Mouse (Mus musculus) forebrain, embryonic 14.5 days (tissue): ENCODE results near the gene Josd2. TPM values are rescaled to one million over a fixed set of nuclear protein-coding genes. Genes with fewer than 3 reads are reported as not detected.

Source experiments
- ATAC-seq: fragments of 200-750 bp; cut with Nextera tagmentation; 2 replicates; pipeline ENCODE4 v1.8.0; 2017; ENCODE audit warnings: mild to moderate bottlenecking, moderate library complexity
- DNase-seq: peaks from one replicate; pipeline ENCODE4 v3.0.0-alpha.2; 2015; ENCODE audit warnings: low spot score
- H3K27ac ChIP-seq: fragments of 300-500 bp; sonication (generic); 2 replicates; pipeline ENCODE4 v1.5.1; 2014; ENCODE audit warnings: low read depth, mild to moderate bottlenecking, control low read depth, low read length, moderate library complexity
- H3K27me3 ChIP-seq: fragments of 300-500 bp; sonication (generic); replicated peaks from 2 replicates; pipeline ENCODE4 v1.6.1; 2014; ENCODE audit warnings: low read length, control low read depth, mixed read lengths; ENCODE audit not compliant: control insufficient read depth, insufficient read depth
- H3K36me3 ChIP-seq: fragments of 300-500 bp; sonication (generic); 2 replicates; pipeline ENCODE4 v1.6.1; 2014; ENCODE audit warnings: low read length, control low read depth; ENCODE audit not compliant: control insufficient read depth, insufficient read depth
- H3K4me1 ChIP-seq: fragments of 300-500 bp; sonication (generic); 2 replicates; pipeline ENCODE4 v1.6.1; 2014; ENCODE audit warnings: antibody characterized with exemption, low read length, control low read depth; ENCODE audit not compliant: control insufficient read depth, insufficient read depth
- H3K4me2 ChIP-seq: fragments of 300-500 bp; sonication (generic); 2 replicates; pipeline ENCODE4 v1.6.1; 2014; ENCODE audit warnings: mild to moderate bottlenecking, control low read depth, low read length
- H3K4me3 ChIP-seq: fragments of 300-500 bp; sonication (generic); 2 replicates; pipeline ENCODE4 v1.5.1; 2014; ENCODE audit warnings: low read depth, low read length, control low read depth
- H3K9ac ChIP-seq: fragments of 300-500 bp; sonication (generic); 2 replicates; pipeline ENCODE4 v1.6.1; 2014; ENCODE audit warnings: mild to moderate bottlenecking, low read length, control low read depth, moderate library complexity
- H3K9me3 ChIP-seq: fragments of 300-500 bp; sonication (generic); replicated peaks from 2 replicates; pipeline ENCODE4 v1.6.1; 2016; ENCODE audit warnings: low read length, control low read depth, mixed read lengths; ENCODE audit not compliant: control insufficient read depth
- WGBS: fragments of 180-500 bp; shearing (Covaris S2); extraction: QIAGEN DNeasy Blood & Tissue Kit; methylation state at CpG from one replicate; pipeline ENCODE4 v1.1.7; 2014; 5-methylcytosine and 5-hydroxymethylcytosine counted together
- polyA plus RNA-seq: library from polyadenylated mRNA; unstranded; fragments of >200 nt; fragmentation: Nextera tagmentation; extraction: Ambion mirVana; gene quantifications from 2 replicates; pipeline ENCODE4 v1.2.1, GENCODE M21; 2014

Gene Josd2
- polyA plus RNA-seq, 1 experiment from 2014 or later = 49.3 TPM

- Histone ChIP-seq H3K36me3 (peaks cover 9% of the 10 kb centered on the region; the same call in 1 of the 2 replicates), H3K9ac (no peak overlapping the region), H3K4me3 (no peak overlapping the region), H3K27me3 (no peaks in the 10 kb centered on the region), H3K9me3 (no peaks in the 10 kb centered on the region), H3K27ac (no peak overlapping the region), H3K4me1 (peaks cover 12% of the 10 kb centered on the region; the same call in 1 of the 2 replicates), H3K4me2 (no peak overlapping the region)
- WGBS = 74% methylated on average over 5 of the region's 5 CpGs
- no peak for DNase-seq
- ATAC-seq = no peak
Measured at GRCm38 (mm10) chr7:44435796-44436195, 32.0 kb upstream of the Josd2 start.

GRCm38 (mm10) chr7:44436267-44436666 is 31.5 kb upstream of the Josd2 start:
- Histone ChIP-seq H3K9ac (no peak overlapping the region), H3K27me3 (no peaks in the 10 kb centered on the region), H3K4me2 (no peak overlapping the region), H3K27ac (no peak overlapping the region), H3K36me3 (peaks cover 9% of the 10 kb centered on the region; the same call in 1 of the 2 replicates), H3K9me3 (no peaks in the 10 kb centered on the region), H3K4me1 (peaks cover 10% of the 10 kb centered on the region; the same call in 1 of the 2 replicates), H3K4me3 (no peak overlapping the region)
- WGBS = 11% methylated on average over 1 of the region's 1 CpGs
- ATAC-seq = no peak
- DNase-seq = no peak

- Histone ChIP-seq H3K36me3 (peaks cover 9% of the 10 kb centered on the region; the same call in 1 of the 2 replicates), H3K9ac (0 out of 2 replicates have a peak overlapping the region, but pooled peaks have one; percentile 29), H3K4me3 (no peak overlapping the region), H3K9me3 (no peaks in the 10 kb centered on the region), H3K4me1 (peaks cover 5% of the 10 kb centered on the region; the same call in 1 of the 2 replicates), H3K27me3 (no peaks in the 10 kb centered on the region), H3K27ac (no peak overlapping the region), H3K4me2 (no peak overlapping the region)
- 65% methylated on average over 1 of the region's 1 CpGs for WGBS
- DNase-seq (no peak), ATAC-seq (no peak)
Measured at GRCm38 (mm10) chr7:44437188-44437587, 30.6 kb upstream of the Josd2 start.

GRCm38 (mm10) chr7:44437933-44438332 is 29.8 kb upstream of the Josd2 start:
- H3K9me3 ChIP-seq = no peaks in the 10 kb centered on the region
- H3K9ac ChIP-seq = no peak overlapping the region
- H3K4me3 ChIP-seq = no peak overlapping the region
- no peak for ATAC-seq
- no peak overlapping the region for H3K4me2 ChIP-seq
- H3K27ac ChIP-seq = no peak overlapping the region
- H3K4me1 ChIP-seq = peaks cover 5% of the 10 kb centered on the region; the same call in 1 of the 2 replicates
- DNase-seq = no peak
- H3K27me3 ChIP-seq = no peaks in the 10 kb centered on the region
- peaks cover 9% of the 10 kb centered on the region; the same call in 1 of the 2 replicates for H3K36me3 ChIP-seq
- 62% methylated on average over 8 of the region's 8 CpGs for WGBS

- Histone ChIP-seq H3K9me3 (no peaks in the 10 kb centered on the region), H3K36me3 (peaks cover 7% of the 10 kb centered on the region; the same call in 1 of the 2 replicates), H3K27me3 (no peaks in the 10 kb centered on the region), H3K4me2 (no peak overlapping the region), H3K27ac (no peak overlapping the region), H3K4me1 (peaks cover 15% of the 10 kb centered on the region), H3K4me3 (no peak overlapping the region), H3K9ac (no peak overlapping the region)
- 71% methylated on average over 2 of the region's 2 CpGs for WGBS
- ATAC-seq = no peak
- no peak for DNase-seq
Measured at GRCm38 (mm10) chr7:44439696-44440095, 28.1 kb upstream of the Josd2 start.

- Histone ChIP-seq H3K36me3 (peaks cover 12% of the 10 kb centered on the region), H3K27ac (no peak overlapping the region), H3K4me1 (peaks cover 23% of the 10 kb centered on the region), H3K27me3 (no peaks in the 10 kb centered on the region), H3K4me2 (no peak overlapping the region), H3K4me3 (no peak overlapping the region), H3K9me3 (no peaks in the 10 kb centered on the region), H3K9ac (no peak overlapping the region)
- WGBS = 63% methylated on average over 1 of the region's 1 CpGs
- DNase-seq (no peak), ATAC-seq (no peak)
Measured at GRCm38 (mm10) chr7:44440479-44440878, 27.3 kb upstream of the Josd2 start.

GRCm38 (mm10) chr7:44441180-44441579 is 26.6 kb upstream of the Josd2 start:
- Histone ChIP-seq H3K9me3 (no peaks in the 10 kb centered on the region), H3K4me1 (peaks cover 30% of the 10 kb centered on the region), H3K36me3 (peaks cover 19% of the 10 kb centered on the region), H3K27me3 (no peaks in the 10 kb centered on the region), H3K9ac (peak overlapping the region; percentile 98), H3K27ac (peak overlapping the region; percentile 97), H3K4me3 (peak overlapping the region; percentile 75), H3K4me2 (peak overlapping the region; percentile 93)
- 20% methylated on average over 1 of the region's 1 CpGs for WGBS
- ATAC-seq (peak; percentile 8; the same call in 1 of the 2 replicates), DNase-seq (peak; percentile 31)

GRCm38 (mm10) chr7:44441648-44442109 is 26.1 kb upstream of the Josd2 start:
- no peaks in the 10 kb centered on the region for H3K27me3 ChIP-seq
- peak overlapping the region; percentile 93 for H3K4me2 ChIP-seq
- DNase-seq = peak; percentile 91
- peak; percentile 73 for ATAC-seq
- peak overlapping the region; percentile 75 for H3K4me3 ChIP-seq
- peaks cover 24% of the 10 kb centered on the region for H3K36me3 ChIP-seq
- H3K27ac ChIP-seq = peak overlapping the region; percentile 97
- H3K9ac ChIP-seq = peak overlapping the region; percentile 98
- H3K9me3 ChIP-seq = no peaks in the 10 kb centered on the region
- WGBS = 0% methylated on average over 11 of the region's 14 CpGs
- H3K4me1 ChIP-seq = peaks cover 34% of the 10 kb centered on the region

GRCm38 (mm10) chr7:44442407-44442821 is 25.4 kb upstream of the Josd2 start:
- H3K27me3 ChIP-seq = no peaks in the 10 kb centered on the region
- H3K36me3 ChIP-seq = peaks cover 30% of the 10 kb centered on the region
- 0% methylated on average over 14 of the region's 14 CpGs for WGBS
- peak overlapping the region; percentile 98 for H3K9ac ChIP-seq
- H3K9me3 ChIP-seq = no peaks in the 10 kb centered on the region
- H3K4me2 ChIP-seq = peak overlapping the region; percentile 93
- H3K4me3 ChIP-seq = peak overlapping the region; percentile 75
- DNase-seq (peak; percentile 73), ATAC-seq (peak; percentile 50)
- H3K4me1 ChIP-seq = peaks cover 34% of the 10 kb centered on the region
- H3K27ac ChIP-seq = peak overlapping the region; percentile 97
